Mouse (Mus musculus): Measurements from ENCODE around the gene Creb5. TPM values are rescaled to one million over a fixed set of nuclear protein-coding genes. Genes with fewer than 3 reads are reported as not detected.

Gene Creb5
- polyA plus RNA-seq, 1 experiment from 2014 or later: 2.8 TPM

DNA sequence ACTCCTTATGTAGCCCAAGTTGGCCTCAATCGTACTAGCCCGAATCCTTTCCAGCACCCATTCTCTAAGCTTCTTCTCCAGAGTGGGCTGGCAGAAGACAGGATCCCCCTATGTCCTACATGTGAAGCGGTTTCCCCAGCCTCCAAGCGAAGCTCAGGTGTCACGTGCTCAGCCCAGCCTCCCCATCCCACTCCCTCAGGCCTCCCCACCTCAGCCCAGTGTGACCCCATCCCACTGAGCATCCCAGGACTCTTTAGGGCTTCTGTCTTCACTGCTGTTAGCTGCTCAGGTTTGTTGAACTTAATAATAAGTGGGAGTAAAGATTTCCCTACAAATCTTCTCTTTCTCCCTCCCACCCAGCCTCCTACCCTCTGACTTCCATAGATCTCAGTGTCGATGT lies 261.2 kb downstream of the Creb5 start:
- no peaks in the 10 kb centered on the region for H3K27me3 ChIP-seq (replicated peaks; ENCODE audit: control insufficient read depth, insufficient read depth, low read length)
- no peak overlapping the region for H3K4me3 ChIP-seq (ENCODE audit: low read depth, low read length)
- no peak overlapping the region for H3K4me2 ChIP-seq (replicated peaks; ENCODE audit: low read depth)
- H3K36me3 ChIP-seq (ENCODE audit: control insufficient read depth, insufficient read depth): no peaks in the 10 kb centered on the region
- no peak for TF ChIP-seq CTCF (IDR thresholded peaks at IDR 0.05; ENCODE audit: low read depth)
- no peaks in the 10 kb centered on the region for H3K9me3 ChIP-seq (ENCODE audit: control insufficient read depth)
- no peak for ATAC-seq
- H3K4me1 ChIP-seq (replicated peaks; ENCODE audit: control insufficient read depth, insufficient read depth, low read length): no peaks in the 10 kb centered on the region
- no peak overlapping the region for H3K9ac ChIP-seq (ENCODE audit: low read depth, low read length)
- no peak overlapping the region for H3K27ac ChIP-seq (ENCODE audit: low read depth, low read length)
- 65% methylated on average over 6 of the region's 6 CpGs for WGBS

DNA sequence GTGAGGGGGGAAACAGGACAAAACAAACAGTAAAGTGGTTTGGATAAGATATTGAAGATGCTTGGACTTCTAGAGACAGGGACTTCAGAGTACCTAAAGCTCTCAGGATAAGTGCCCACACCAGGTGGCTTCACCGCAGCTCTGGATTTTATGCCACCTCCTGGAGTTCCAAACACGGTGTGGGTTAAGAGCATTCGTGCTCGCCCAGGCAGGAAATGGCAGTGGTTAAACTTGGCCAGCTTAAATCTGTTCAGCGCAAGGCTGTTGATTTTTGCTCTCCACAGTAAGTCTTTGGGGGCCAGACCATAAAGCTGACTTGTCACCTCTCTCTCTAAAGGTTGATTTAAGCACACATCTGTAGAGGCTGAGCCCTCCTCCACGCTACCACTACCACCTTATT lies 262.3 kb downstream of the Creb5 start:
- Histone ChIP-seq H3K36me3 (ENCODE audit: control insufficient read depth, insufficient read depth) (no peaks in the 10 kb centered on the region), H3K4me2 (replicated peaks; ENCODE audit: low read depth) (no peak overlapping the region), H3K4me1 (replicated peaks; ENCODE audit: control insufficient read depth, insufficient read depth, low read length) (no peaks in the 10 kb centered on the region), H3K27me3 (replicated peaks; ENCODE audit: control insufficient read depth, insufficient read depth, low read length) (no peaks in the 10 kb centered on the region), H3K27ac (ENCODE audit: low read depth, low read length) (no peak overlapping the region), H3K9ac (ENCODE audit: low read depth, low read length) (no peak overlapping the region), H3K4me3 (ENCODE audit: low read depth, low read length) (no peak overlapping the region), H3K9me3 (ENCODE audit: control insufficient read depth) (no peaks in the 10 kb centered on the region)
- TF ChIP-seq CTCF (IDR thresholded peaks at IDR 0.05; ENCODE audit: low read depth): no peak
- ATAC-seq: no peak
- WGBS: 59% methylated on average over 6 of the region's 6 CpGs

DNA sequence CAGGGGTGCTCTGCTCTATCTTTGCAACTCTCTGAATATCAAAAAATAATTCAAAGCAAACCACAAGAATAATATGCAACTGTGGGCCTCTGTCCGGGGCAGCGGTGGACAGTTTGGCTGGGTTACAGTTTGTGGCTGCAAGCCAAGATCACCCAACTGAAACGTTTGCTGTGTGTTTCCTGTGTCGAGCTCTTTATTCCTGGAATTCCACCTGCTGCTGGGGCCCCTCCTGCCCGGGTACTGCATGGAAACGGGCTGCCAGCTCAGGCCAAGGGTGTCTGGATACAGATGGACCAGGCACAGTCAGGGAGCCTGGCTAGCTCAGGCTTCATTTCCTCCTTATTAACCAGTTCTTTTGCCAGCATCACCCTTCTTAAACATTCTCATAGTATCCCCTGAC lies 269.0 kb downstream of the Creb5 start:
- Histone ChIP-seq H3K4me2 (replicated peaks; ENCODE audit: low read depth) (no peak overlapping the region), H3K36me3 (ENCODE audit: control insufficient read depth, insufficient read depth) (no peaks in the 10 kb centered on the region), H3K4me1 (replicated peaks; ENCODE audit: control insufficient read depth, insufficient read depth, low read length) (no peaks in the 10 kb centered on the region), H3K27ac (ENCODE audit: low read depth, low read length) (no peak overlapping the region), H3K9me3 (ENCODE audit: control insufficient read depth) (no peaks in the 10 kb centered on the region), H3K4me3 (ENCODE audit: low read depth, low read length) (no peak overlapping the region), H3K9ac (ENCODE audit: low read depth, low read length) (no peak overlapping the region), H3K27me3 (replicated peaks; ENCODE audit: control insufficient read depth, insufficient read depth, low read length) (no peaks in the 10 kb centered on the region)
- 27% methylated on average over 6 of the region's 6 CpGs for WGBS
- no peak for ATAC-seq
- TF ChIP-seq CTCF (IDR thresholded peaks at IDR 0.05; ENCODE audit: low read depth): no peak

DNA sequence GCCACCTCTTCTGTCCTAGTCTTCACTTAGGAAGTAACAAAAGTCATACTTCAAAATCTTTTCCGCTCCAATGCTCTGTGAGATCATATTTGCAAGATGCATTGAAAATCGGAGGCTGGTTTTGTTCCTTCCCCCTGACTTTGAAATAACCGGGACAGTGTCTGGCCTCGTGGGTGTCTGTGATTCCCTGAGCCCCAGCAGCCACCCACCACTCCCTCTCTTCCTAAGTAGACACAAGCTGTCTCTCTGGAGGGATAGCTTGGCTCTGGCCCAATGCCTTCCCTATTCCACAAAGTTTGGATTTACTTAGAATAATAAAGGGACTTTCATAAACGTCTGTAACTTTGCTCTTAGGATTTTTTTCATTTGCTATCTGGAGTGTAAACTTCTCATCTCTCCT lies 273.9 kb downstream of the Creb5 start:
- 50% methylated on average over 5 of the region's 5 CpGs for WGBS
- TF ChIP-seq CTCF (IDR thresholded peaks at IDR 0.05; ENCODE audit: low read depth): no peak
- H3K36me3 ChIP-seq (ENCODE audit: control insufficient read depth, insufficient read depth): no peaks in the 10 kb centered on the region
- H3K9me3 ChIP-seq (ENCODE audit: control insufficient read depth): no peaks in the 10 kb centered on the region
- no peak overlapping the region for H3K9ac ChIP-seq (ENCODE audit: low read depth, low read length)
- H3K4me2 ChIP-seq (replicated peaks; ENCODE audit: low read depth): no peak overlapping the region
- ATAC-seq: no peak
- no peak overlapping the region for H3K4me3 ChIP-seq (ENCODE audit: low read depth, low read length)
- no peaks in the 10 kb centered on the region for H3K27me3 ChIP-seq (replicated peaks; ENCODE audit: control insufficient read depth, insufficient read depth, low read length)
- H3K4me1 ChIP-seq (replicated peaks; ENCODE audit: control insufficient read depth, insufficient read depth, low read length): no peaks in the 10 kb centered on the region
- H3K27ac ChIP-seq (ENCODE audit: low read depth, low read length): no peak overlapping the region

DNA sequence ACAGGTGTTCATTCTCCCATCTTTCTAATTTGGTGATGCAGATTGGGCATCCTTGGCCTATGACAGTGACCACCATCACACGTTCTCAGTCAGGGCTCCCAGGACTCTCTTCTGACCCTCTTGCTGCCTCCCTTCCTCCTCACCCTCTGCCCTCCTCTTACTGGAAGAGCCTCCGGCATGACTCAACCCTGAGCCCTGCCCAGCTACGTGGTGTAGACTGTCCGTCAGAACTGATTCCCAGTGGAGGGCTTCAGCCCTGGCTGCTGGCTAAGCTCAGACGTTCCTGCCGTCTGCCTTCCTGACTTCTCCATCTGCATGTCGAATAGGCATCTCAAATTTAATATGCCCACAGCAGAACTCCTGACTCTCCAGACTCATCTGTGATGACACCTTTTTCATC lies 275.5 kb downstream of the Creb5 start:
- no peak for ATAC-seq
- Histone ChIP-seq H3K4me1 (replicated peaks; ENCODE audit: control insufficient read depth, insufficient read depth, low read length) (no peaks in the 10 kb centered on the region), H3K4me2 (replicated peaks; ENCODE audit: low read depth) (no peak overlapping the region), H3K27me3 (replicated peaks; ENCODE audit: control insufficient read depth, insufficient read depth, low read length) (no peaks in the 10 kb centered on the region), H3K9ac (ENCODE audit: low read depth, low read length) (no peak overlapping the region), H3K27ac (ENCODE audit: low read depth, low read length) (no peak overlapping the region), H3K4me3 (ENCODE audit: low read depth, low read length) (no peak overlapping the region), H3K9me3 (ENCODE audit: control insufficient read depth) (no peaks in the 10 kb centered on the region), H3K36me3 (ENCODE audit: control insufficient read depth, insufficient read depth) (no peaks in the 10 kb centered on the region)
- TF ChIP-seq CTCF (IDR thresholded peaks at IDR 0.05; ENCODE audit: low read depth): no peak
- WGBS: 70% methylated on average over 7 of the region's 7 CpGs

DNA sequence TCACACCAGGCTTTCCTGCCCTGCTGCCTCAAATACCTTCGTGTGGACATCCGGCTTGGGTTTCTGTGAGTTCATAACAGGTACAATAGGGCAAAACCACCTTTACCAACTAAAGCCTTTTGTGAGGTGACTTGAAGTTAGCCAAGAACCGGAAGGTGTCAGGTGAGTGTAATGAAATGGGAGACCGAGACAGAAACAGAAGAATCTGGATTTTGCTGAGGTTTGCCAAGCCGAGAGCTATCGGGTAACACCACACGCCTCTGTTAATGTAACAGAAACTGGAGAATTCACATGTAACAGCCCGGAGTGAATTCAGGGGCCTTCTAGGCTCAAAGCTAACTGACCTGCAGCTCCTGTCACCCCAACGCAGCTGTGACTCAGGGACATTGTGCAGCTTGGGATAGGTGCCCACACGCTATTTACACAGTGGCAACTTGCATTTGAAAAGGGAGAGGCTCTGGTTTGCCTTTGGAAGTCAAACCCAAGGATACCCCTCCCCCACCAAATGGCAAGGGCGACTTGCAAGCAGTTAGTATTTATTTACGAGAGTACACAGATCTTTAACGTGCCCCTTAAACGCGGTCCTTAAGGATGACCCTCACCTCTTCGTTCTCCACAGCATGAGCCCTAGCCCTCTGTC lies 276.6 kb downstream of the Creb5 start:
- Histone ChIP-seq H3K4me2 (replicated peaks; ENCODE audit: low read depth) (no peak overlapping the region), H3K4me1 (replicated peaks; ENCODE audit: control insufficient read depth, insufficient read depth, low read length) (no peaks in the 10 kb centered on the region), H3K36me3 (ENCODE audit: control insufficient read depth, insufficient read depth) (no peaks in the 10 kb centered on the region), H3K27ac (ENCODE audit: low read depth, low read length) (no peak overlapping the region), H3K9ac (ENCODE audit: low read depth, low read length) (no peak overlapping the region), H3K9me3 (ENCODE audit: control insufficient read depth) (no peaks in the 10 kb centered on the region), H3K27me3 (replicated peaks; ENCODE audit: control insufficient read depth, insufficient read depth, low read length) (no peaks in the 10 kb centered on the region), H3K4me3 (ENCODE audit: low read depth, low read length) (no peak overlapping the region)
- 61% methylated on average over 16 of the region's 16 CpGs for WGBS
- no peak for ATAC-seq
- TF ChIP-seq CTCF (IDR thresholded peaks at IDR 0.05; ENCODE audit: low read depth): no peak

DNA sequence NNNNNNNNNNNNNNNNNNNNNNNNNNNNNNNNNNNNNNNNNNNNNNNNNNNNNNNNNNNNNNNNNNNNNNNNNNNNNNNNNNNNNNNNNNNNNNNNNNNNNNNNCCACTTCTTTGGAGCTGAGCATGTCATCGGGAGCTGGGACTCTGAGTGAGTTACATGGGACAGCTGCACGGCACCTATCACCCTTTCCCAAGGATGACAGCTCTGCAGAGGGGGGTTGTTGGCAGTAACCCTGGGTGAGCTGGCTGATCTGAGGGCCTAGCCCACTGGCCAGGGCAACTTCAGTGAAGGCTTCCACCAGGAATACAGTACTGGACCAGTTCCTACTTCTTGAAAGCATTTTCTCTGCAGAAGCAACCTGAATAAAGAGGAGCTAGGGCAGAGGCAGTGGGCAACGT lies 282.4 kb downstream of the Creb5 start:
- no peak for ATAC-seq
- H3K4me1 ChIP-seq (replicated peaks; ENCODE audit: control insufficient read depth, insufficient read depth, low read length): no peaks in the 10 kb centered on the region
- no peak for TF ChIP-seq CTCF (IDR thresholded peaks at IDR 0.05; ENCODE audit: low read depth)
- no peaks in the 10 kb centered on the region for H3K27me3 ChIP-seq (replicated peaks; ENCODE audit: control insufficient read depth, insufficient read depth, low read length)
- 60% methylated on average over 3 of the region's 3 CpGs for WGBS
- H3K27ac ChIP-seq (ENCODE audit: low read depth, low read length): no peak overlapping the region
- H3K36me3 ChIP-seq (ENCODE audit: control insufficient read depth, insufficient read depth): no peaks in the 10 kb centered on the region
- H3K9ac ChIP-seq (ENCODE audit: low read depth, low read length): no peak overlapping the region
- H3K4me3 ChIP-seq (ENCODE audit: low read depth, low read length): no peak overlapping the region
- no peak overlapping the region for H3K4me2 ChIP-seq (replicated peaks; ENCODE audit: low read depth)
- no peaks in the 10 kb centered on the region for H3K9me3 ChIP-seq (ENCODE audit: control insufficient read depth)

All from intestine, postnatal 0 days (tissue).